Mouse (Mus musculus) heart, postnatal 0 days (tissue): ENCODE measurements around the gene S1pr1. TPM values are rescaled to one million over a fixed set of nuclear protein-coding genes. Genes with fewer than 3 reads are reported as not detected.

Experiments
- ATAC-seq: fragments of 200-750 bp; cut with Nextera tagmentation; 2 replicates; pipeline ENCODE4 v1.8.0; 2017; ENCODE audit warnings: low read depth, moderate number of reproducible peaks, moderate library complexity; ENCODE audit not compliant: insufficient read depth
- DNase-seq: peaks from one replicate; pipeline ENCODE4 v3.0.0-alpha.2; 2016; ENCODE audit warnings: low spot score
- H3K27ac ChIP-seq: fragments of 300-500 bp; sonication (generic); 2 replicates; pipeline ENCODE4 v1.5.1; 2014; ENCODE audit warnings: low read depth, mild to moderate bottlenecking
- H3K27me3 ChIP-seq: fragments of 300-500 bp; sonication (generic); 2 replicates; pipeline ENCODE4 v1.6.1; 2014; ENCODE audit warnings: low read length, mixed read lengths; ENCODE audit not compliant: control insufficient read depth, insufficient read depth
- H3K36me3 ChIP-seq: fragments of 300-500 bp; sonication (generic); replicated peaks from 2 replicates; pipeline ENCODE4 v1.6.1; 2014; ENCODE audit warnings: low read length, mixed read lengths; ENCODE audit not compliant: control insufficient read depth, insufficient read depth
- H3K4me1 ChIP-seq: fragments of 300-500 bp; sonication (generic); 2 replicates; pipeline ENCODE4 v1.6.1; 2014; ENCODE audit warnings: antibody characterized with exemption; ENCODE audit not compliant: control insufficient read depth, insufficient read depth
- H3K4me2 ChIP-seq: fragments of 300-500 bp; sonication (generic); 2 replicates; pipeline ENCODE4 v1.6.1; 2014; ENCODE audit warnings: low read depth, mild to moderate bottlenecking, low read length, moderate library complexity
- H3K4me3 ChIP-seq: fragments of 300-500 bp; sonication (generic); 2 replicates; pipeline ENCODE4 v1.5.1; 2014; ENCODE audit warnings: low read depth, low read length
- H3K9ac ChIP-seq: fragments of 300-500 bp; sonication (generic); replicated peaks from 2 replicates; pipeline ENCODE4 v1.6.1; 2014; ENCODE audit warnings: low read depth, low read length, mixed read lengths
- H3K9me3 ChIP-seq: fragments of 300-500 bp; sonication (generic); replicated peaks from 2 replicates; pipeline ENCODE4 v1.6.1; 2016; ENCODE audit warnings: low read length; ENCODE audit not compliant: control insufficient read depth
- CTCF ChIP-seq: IDR thresholded peaks from 2 replicates; pipeline ENCODE4 v1.5.1; 2016; ENCODE audit warnings: antibody characterized with exemption, control low read depth, low read depth
- EP300 ChIP-seq: IDR thresholded peaks from 2 replicates; pipeline ENCODE4 v1.6.1; 2016; ENCODE audit warnings: antibody characterized with exemption, low read depth
- WGBS: fragments of 180-500 bp; shearing (Covaris S2); extraction: QIAGEN DNeasy Blood & Tissue Kit; methylation state at CpG from one replicate; pipeline ENCODE4 v1.1.7; 2014; 5-methylcytosine and 5-hydroxymethylcytosine counted together
- polyA plus RNA-seq: library from polyadenylated mRNA; unstranded; fragments of >200 nt; fragmentation: Nextera tagmentation; extraction: Ambion mirVana; gene quantifications from 2 replicates; pipeline ENCODE4 v1.2.1, GENCODE M21; 2015
- total RNA-seq: library from RNA; depleted of rRNA; stranded (reverse); fragments of >200 nt; gene quantifications from 2 replicates; pipeline ENCODE4 v1.2.3, GENCODE M21; 2014; ENCODE audit warnings: low replicate concordance

S1pr1 gene
- total and polyA plus RNA-seq, 2 experiments from 2014 or later, result 74.6 to 160 TPM

DNA sequence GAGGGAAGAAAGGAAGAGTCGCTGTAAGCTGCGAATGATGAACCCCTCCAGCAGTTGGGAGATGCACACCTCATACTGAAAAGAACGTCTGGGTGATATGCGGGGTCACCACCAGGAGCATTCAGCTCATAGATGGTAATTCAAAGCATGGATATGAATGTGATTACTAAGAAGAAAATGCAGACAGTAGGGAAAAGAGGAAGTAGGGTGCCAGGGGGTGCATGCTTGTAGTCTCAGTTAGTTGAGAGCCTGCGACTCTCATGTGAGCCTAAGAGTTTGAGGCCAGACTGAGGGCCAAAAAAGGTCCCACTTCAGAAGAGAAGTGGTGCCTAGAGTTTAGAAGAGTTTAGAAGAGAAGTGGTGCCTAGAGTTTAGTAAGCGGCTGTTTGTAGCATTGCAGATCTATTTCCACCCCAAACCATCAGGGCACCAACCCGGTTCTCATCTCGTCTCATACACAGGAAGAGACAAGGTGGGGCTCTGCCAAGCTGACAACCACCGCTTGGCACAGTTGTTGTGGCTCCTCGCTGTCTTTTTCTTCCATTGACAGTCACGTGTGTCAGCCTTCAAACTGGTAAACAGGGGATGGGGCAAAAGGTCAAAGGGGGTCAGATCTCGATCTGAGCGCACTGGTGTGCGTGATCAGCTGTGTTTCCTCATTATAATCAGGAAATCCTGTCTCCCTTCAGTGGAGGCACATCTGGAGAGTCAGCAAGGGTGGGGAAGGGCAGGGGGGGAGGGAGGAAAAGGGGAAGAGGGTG is 32.4 kb downstream of the S1pr1 start:
- Histone ChIP-seq H3K27me3 (no peaks in the 10 kb centered on the region), H3K27ac (0 out of 2 replicates have a peak overlapping the region, but pooled peaks have one; percentile 17), H3K4me3 (no peak overlapping the region), H3K9ac (no peak overlapping the region), H3K4me1 (no peaks in the 10 kb centered on the region), H3K4me2 (no peak overlapping the region), H3K36me3 (no peaks in the 10 kb centered on the region), H3K9me3 (no peaks in the 10 kb centered on the region)
- ATAC-seq, result peak; percentile 41; the same call in 1 of the 2 replicates
- WGBS, result 64% methylated on average over 14 of the region's 14 CpGs
- TF ChIP-seq EP300 (0 out of 2 replicates have a peak, but pooled peaks have one; percentile 60), CTCF (no peak)
- no peak for DNase-seq

GRCm38 (mm10) chr3:115681184-115681583 is 33.7 kb downstream of the S1pr1 start:
- H3K27me3 ChIP-seq, result no peaks in the 10 kb centered on the region
- no peaks in the 10 kb centered on the region for H3K36me3 ChIP-seq
- WGBS, result 97% methylated on average over 1 of the region's 1 CpGs
- no peak overlapping the region for H3K4me2 ChIP-seq
- H3K4me3 ChIP-seq, result no peak overlapping the region
- no peaks in the 10 kb centered on the region for H3K9me3 ChIP-seq
- no peak for DNase-seq
- no peak for ATAC-seq
- H3K27ac ChIP-seq, result no peak overlapping the region
- H3K9ac ChIP-seq, result no peak overlapping the region
- H3K4me1 ChIP-seq, result no peaks in the 10 kb centered on the region
- TF ChIP-seq EP300 (no peak), CTCF (no peak)

DNA sequence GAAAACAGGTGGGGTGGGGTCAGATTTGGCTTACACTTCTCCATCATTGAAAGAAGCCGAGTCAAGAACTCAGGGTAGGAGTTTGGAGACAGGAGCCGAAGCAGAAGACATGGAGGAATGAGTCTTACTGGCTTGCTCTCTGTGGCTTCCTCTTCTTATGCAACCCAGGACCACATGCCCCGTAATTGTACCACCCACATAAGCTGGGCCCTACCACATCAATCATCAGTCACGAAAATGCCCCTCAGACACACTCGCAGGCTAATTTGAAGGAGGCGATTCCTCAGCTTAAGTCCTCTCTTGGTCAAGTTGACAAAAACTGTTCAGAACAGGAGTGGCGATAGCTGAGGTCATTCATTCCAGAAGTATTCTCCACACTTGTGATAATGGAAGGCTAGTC is 35.9 kb downstream of the S1pr1 start:
- DNase-seq (no peak), ATAC-seq (no peak)
- Histone ChIP-seq H3K4me3 (no peak overlapping the region), H3K36me3 (no peaks in the 10 kb centered on the region), H3K9ac (no peak overlapping the region), H3K27ac (no peak overlapping the region), H3K4me2 (no peak overlapping the region), H3K4me1 (no peaks in the 10 kb centered on the region), H3K27me3 (no peaks in the 10 kb centered on the region), H3K9me3 (no peaks in the 10 kb centered on the region)
- WGBS, result 49% methylated on average over 7 of the region's 7 CpGs
- TF ChIP-seq EP300 (no peak), CTCF (no peak)

- TF ChIP-seq CTCF (no peak), EP300 (no peak)
These were observed 39.0 kb downstream of the S1pr1 start for GRCm38 (mm10) chr3:115675546-115676535.

DNA sequence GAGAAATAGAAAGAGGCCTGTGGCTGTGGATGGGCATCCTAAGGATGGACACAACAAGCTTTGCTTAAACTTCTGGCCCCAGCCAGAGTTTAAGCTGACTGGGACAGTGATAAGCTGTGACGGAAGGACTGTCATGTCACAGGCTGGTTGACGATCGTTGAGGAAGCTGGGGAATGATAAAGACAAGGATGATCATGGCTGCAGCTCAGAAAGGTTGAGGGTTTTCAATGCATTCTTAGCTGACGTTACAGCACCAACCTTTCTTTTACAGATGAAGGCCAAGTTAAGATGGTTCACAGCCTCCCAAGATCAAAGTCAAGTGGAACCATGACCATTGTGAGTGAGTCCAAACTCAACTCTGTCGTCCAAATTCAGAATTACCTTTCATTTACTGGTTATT is 40.2 kb downstream of the S1pr1 start:
- no peak for DNase-seq
- H3K4me1 ChIP-seq, result no peaks in the 10 kb centered on the region
- 62% methylated on average over 5 of the region's 5 CpGs for WGBS
- no peak overlapping the region for H3K4me2 ChIP-seq
- H3K36me3 ChIP-seq, result no peaks in the 10 kb centered on the region
- no peaks in the 10 kb centered on the region for H3K27me3 ChIP-seq
- H3K9me3 ChIP-seq, result no peaks in the 10 kb centered on the region
- H3K4me3 ChIP-seq, result no peak overlapping the region
- TF ChIP-seq CTCF, result no peak
- no peak for TF ChIP-seq EP300
- no peak overlapping the region for H3K27ac ChIP-seq
- ATAC-seq, result no peak
- no peak overlapping the region for H3K9ac ChIP-seq

More at GRCm38 (mm10) chr3:115675546-115676535, 39.0 kb downstream of the S1pr1 start:
- no peaks in the 10 kb centered on the region for H3K36me3 ChIP-seq
- no peak overlapping the region for H3K27ac ChIP-seq
- H3K4me2 ChIP-seq, result no peak overlapping the region
- H3K27me3 ChIP-seq, result no peaks in the 10 kb centered on the region
- H3K4me3 ChIP-seq, result no peak overlapping the region
- H3K9me3 ChIP-seq, result no peaks in the 10 kb centered on the region
- ATAC-seq (no peak), DNase-seq (no peak)
- no peak overlapping the region for H3K9ac ChIP-seq
- 82% methylated on average over 6 of the region's 6 CpGs for WGBS
- no peaks in the 10 kb centered on the region for H3K4me1 ChIP-seq
